Mouse (Mus musculus): ENCODE results near the gene Pear1. TPM values are rescaled to one million over a fixed set of nuclear protein-coding genes. Genes with fewer than 3 reads are reported as not detected.
A peak's percentile ranks its signal among the peaks of the same experiment; 100 is the strongest.

Pear1 gene
- polyA plus RNA-seq, 1 experiment from 2014 or later, result 17.7 TPM

- Histone ChIP-seq H3K4me3 (no peak overlapping the region), H3K4me1 (no peaks in the 10 kb centered on the region), H3K27ac (no peak overlapping the region), H3K36me3 (peaks cover 98% of the 10 kb centered on the region), H3K27me3 (ENCODE audit: low read depth, poor library complexity, severe bottlenecking) (no peaks in the 10 kb centered on the region), H3K9me3 (replicated peaks) (no peaks in the 10 kb centered on the region)
- DNase-seq (ENCODE audit: low spot score), result no peak
- 87% methylated on average over 11 of the region's 11 CpGs for WGBS
These were observed 89.9 kb downstream of the Pear1 start for GRCm38 (mm10) chr3:87733984-87734761.

GRCm38 (mm10) chr3:87733098-87733497 lies 91.0 kb downstream of the Pear1 start:
- H3K9me3 ChIP-seq (replicated peaks), result no peaks in the 10 kb centered on the region
- H3K4me3 ChIP-seq, result no peak overlapping the region
- H3K36me3 ChIP-seq, result peaks cover 98% of the 10 kb centered on the region
- no peak overlapping the region for H3K27ac ChIP-seq
- WGBS, result 78% methylated on average over 4 of the region's 4 CpGs
- H3K27me3 ChIP-seq (ENCODE audit: low read depth, poor library complexity, severe bottlenecking), result no peaks in the 10 kb centered on the region
- DNase-seq (ENCODE audit: low spot score), result no peak
- H3K4me1 ChIP-seq, result no peaks in the 10 kb centered on the region

- no peak for DNase-seq (ENCODE audit: low spot score)
- Histone ChIP-seq H3K27me3 (ENCODE audit: low read depth, poor library complexity, severe bottlenecking) (no peaks in the 10 kb centered on the region), H3K36me3 (peaks cover 98% of the 10 kb centered on the region)
These were observed 95.4 kb downstream of the Pear1 start for GRCm38 (mm10) chr3:87728696-87729095.

GRCm38 (mm10) chr3:87726191-87726590 lies 97.9 kb downstream of the Pear1 start:
- 95% methylated on average over 7 of the region's 7 CpGs for WGBS
- H3K9me3 ChIP-seq (replicated peaks), result no peaks in the 10 kb centered on the region
- DNase-seq (ENCODE audit: low spot score), result no peak
- no peak overlapping the region for H3K27ac ChIP-seq
- peaks cover 97% of the 10 kb centered on the region for H3K36me3 ChIP-seq
- no peaks in the 10 kb centered on the region for H3K27me3 ChIP-seq (ENCODE audit: low read depth, poor library complexity, severe bottlenecking)
- no peaks in the 10 kb centered on the region for H3K4me1 ChIP-seq
- no peak overlapping the region for H3K4me3 ChIP-seq

More at GRCm38 (mm10) chr3:87728696-87729095, 95.4 kb downstream of the Pear1 start:
- H3K9me3 ChIP-seq (replicated peaks), result no peaks in the 10 kb centered on the region
- no peak overlapping the region for H3K4me3 ChIP-seq
- no peaks in the 10 kb centered on the region for H3K4me1 ChIP-seq
- 94% methylated on average over 6 of the region's 6 CpGs for WGBS
- no peak overlapping the region for H3K27ac ChIP-seq

DNA sequence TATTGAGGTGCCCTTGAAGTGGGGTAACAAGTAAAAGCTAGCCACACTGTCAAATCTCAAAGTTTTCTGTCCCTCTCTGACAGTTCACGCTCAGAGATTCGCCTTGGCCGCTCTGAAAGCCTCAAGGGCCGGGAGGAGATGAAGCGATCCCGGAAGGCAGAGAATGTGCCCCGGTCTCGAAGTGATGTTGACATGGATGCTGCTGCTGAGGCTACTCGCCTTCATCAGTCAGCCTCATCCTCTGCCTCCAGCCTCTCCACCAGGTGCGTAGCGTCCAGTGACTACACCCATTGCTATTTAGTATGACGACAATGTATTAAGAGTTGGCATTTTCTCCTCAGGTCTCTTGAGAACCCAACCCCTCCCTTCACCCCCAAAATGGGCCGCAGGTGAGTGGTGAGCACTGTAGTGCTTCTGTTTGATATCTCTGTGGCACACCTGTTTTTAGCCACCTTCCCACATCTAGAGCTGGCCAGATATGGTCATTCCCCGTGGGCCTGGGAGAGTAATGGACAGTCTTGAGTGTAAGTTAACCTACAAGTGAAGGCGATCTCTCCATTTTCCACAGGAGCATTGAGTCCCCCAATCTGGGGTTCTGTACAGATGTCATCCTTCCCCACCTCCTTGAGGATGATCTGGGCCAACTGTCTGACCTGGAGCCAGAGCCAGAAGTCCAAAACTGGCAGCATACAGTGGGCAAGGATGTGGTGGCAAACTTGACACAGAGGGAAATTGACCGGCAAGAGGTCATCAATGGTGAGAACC lies 98.5 kb downstream of the Pear1 start:
- WGBS, result 96% methylated on average over 16 of the region's 16 CpGs

DNA sequence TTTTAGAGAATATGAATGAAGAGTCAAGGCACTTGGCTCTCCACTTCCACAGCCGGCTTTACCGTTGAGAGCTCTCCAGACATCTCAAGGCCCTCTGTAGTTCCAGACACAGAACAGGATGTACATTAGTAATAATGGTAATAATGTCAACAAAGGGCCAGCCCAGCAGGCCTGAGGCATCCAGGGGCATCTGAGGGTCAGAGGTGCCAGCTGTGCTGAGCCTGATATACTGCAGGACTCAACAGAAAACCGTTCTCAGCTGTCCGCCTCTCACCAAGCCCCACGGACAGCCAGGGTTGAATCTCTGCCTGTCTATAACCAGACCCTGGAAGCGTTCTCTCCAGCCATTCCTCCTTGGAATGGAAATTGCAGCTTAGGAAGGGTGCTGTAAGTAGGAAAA lies 99.5 kb downstream of the Pear1 start:
- Histone ChIP-seq H3K27ac (no peak overlapping the region), H3K9me3 (replicated peaks) (no peaks in the 10 kb centered on the region), H3K4me3 (no peak overlapping the region), H3K36me3 (peaks cover 95% of the 10 kb centered on the region), H3K27me3 (ENCODE audit: low read depth, poor library complexity, severe bottlenecking) (no peaks in the 10 kb centered on the region), H3K4me1 (no peaks in the 10 kb centered on the region)
- WGBS, result 69% methylated on average over 6 of the region's 6 CpGs
- no peak for DNase-seq (ENCODE audit: low spot score)

More for the DNA sequence above, 98.5 kb downstream of the Pear1 start:
- DNase-seq (ENCODE audit: low spot score), result peak; percentile 17
- Histone ChIP-seq H3K9me3 (replicated peaks) (no peaks in the 10 kb centered on the region), H3K27me3 (ENCODE audit: low read depth, poor library complexity, severe bottlenecking) (no peaks in the 10 kb centered on the region), H3K4me3 (no peak overlapping the region), H3K36me3 (peaks cover 97% of the 10 kb centered on the region), H3K27ac (no peak overlapping the region), H3K4me1 (no peaks in the 10 kb centered on the region)

DNA sequence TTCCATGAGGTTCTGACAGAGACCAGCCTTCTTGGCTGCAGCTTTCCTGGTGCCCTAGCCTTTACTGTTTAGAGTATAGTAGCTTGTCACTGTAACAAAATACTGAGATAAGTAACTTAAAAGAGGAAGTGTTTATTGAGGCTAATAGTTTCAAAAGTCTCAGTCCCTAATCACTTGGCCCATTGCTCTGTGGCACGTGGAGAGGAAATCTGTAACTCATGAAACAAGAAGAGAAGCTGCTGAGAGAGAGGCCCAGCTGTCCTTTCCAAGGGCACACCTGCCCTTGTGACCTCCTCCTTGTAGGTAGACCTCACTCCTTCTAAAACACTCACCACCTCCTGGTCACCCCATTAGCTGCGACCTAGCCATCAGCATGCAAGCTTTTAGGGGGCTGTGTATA lies 105.6 kb downstream of the Pear1 start:
- Histone ChIP-seq H3K9me3 (replicated peaks) (no peaks in the 10 kb centered on the region), H3K4me1 (no peaks in the 10 kb centered on the region), H3K27me3 (ENCODE audit: low read depth, poor library complexity, severe bottlenecking) (no peaks in the 10 kb centered on the region), H3K4me3 (no peak overlapping the region), H3K27ac (no peak overlapping the region), H3K36me3 (peaks cover 96% of the 10 kb centered on the region)
- no peak for DNase-seq (ENCODE audit: low spot score)
- WGBS, result 88% methylated on average over 2 of the region's 2 CpGs

Other genes with a start within 250 kb of the Pear1 start
- gene Arhgef11, start 206.7 kb downstream of the Pear1 start, polyA plus RNA-seq (2016; fragmentation: Nextera tagmentation; extraction: Ambion mirVana), result 14.3 and 19.5 TPM in 2 replicates
- 0.31 and 0.43 TPM in 2 replicates for gene Lrrc71, start 75.7 kb downstream of the Pear1 start, polyA plus RNA-seq (2016; fragmentation: Nextera tagmentation; extraction: Ambion mirVana)
- 0.28 and 0.29 TPM in 2 replicates for gene Ntrk1, start 29.1 kb downstream of the Pear1 start, polyA plus RNA-seq (2016; fragmentation: Nextera tagmentation; extraction: Ambion mirVana)
- gene Insrr, start 27.4 kb downstream of the Pear1 start, polyA plus RNA-seq (2016; fragmentation: Nextera tagmentation; extraction: Ambion mirVana), result 0.05 and 0.16 TPM in 2 replicates
- 0.13 TPM in 1 of 2 replicates, not detected in the other for gene Sh2d2a, start 22.4 kb upstream of the Pear1 start, polyA plus RNA-seq (2016; fragmentation: Nextera tagmentation; extraction: Ambion mirVana)
- gene Prcc, start 61.3 kb upstream of the Pear1 start, polyA plus RNA-seq (2016; fragmentation: Nextera tagmentation; extraction: Ambion mirVana), result 17.5 and 20.5 TPM in 2 replicates
- 272 and 313 TPM in 2 replicates for gene Hdgf, start 82.0 kb upstream of the Pear1 start, polyA plus RNA-seq (2016; fragmentation: Nextera tagmentation; extraction: Ambion mirVana)
- 75.0 and 81.3 TPM in 2 replicates for gene Mrpl24, start 95.2 kb upstream of the Pear1 start, polyA plus RNA-seq (2016; fragmentation: Nextera tagmentation; extraction: Ambion mirVana)
- gene Isg20l2, start 106.0 kb upstream of the Pear1 start, polyA plus RNA-seq (2016; fragmentation: Nextera tagmentation; extraction: Ambion mirVana), result 84.8 and 86.0 TPM in 2 replicates
- 21.1 and 21.7 TPM in 2 replicates for gene Rrnad1, start 106.4 kb upstream of the Pear1 start, polyA plus RNA-seq (2016; fragmentation: Nextera tagmentation; extraction: Ambion mirVana)
- gene Crabp2, start 124.4 kb upstream of the Pear1 start, polyA plus RNA-seq (2016; fragmentation: Nextera tagmentation; extraction: Ambion mirVana), result 944 and 1,066 TPM in 2 replicates
- gene Nes, start 146.8 kb upstream of the Pear1 start, polyA plus RNA-seq (2016; fragmentation: Nextera tagmentation; extraction: Ambion mirVana), result 13.5 and 14.6 TPM in 2 replicates
- gene Bcan, start 175.9 kb upstream of the Pear1 start, polyA plus RNA-seq (2016; fragmentation: Nextera tagmentation; extraction: Ambion mirVana), result not detected in 2 replicates
- 0.06 TPM in 1 of 2 replicates, not detected in the other for gene Hapln2, start 203.3 kb upstream of the Pear1 start, polyA plus RNA-seq (2016; fragmentation: Nextera tagmentation; extraction: Ambion mirVana)
- 42.4 and 53.4 TPM in 2 replicates for gene Gpatch4, start 218.8 kb upstream of the Pear1 start, polyA plus RNA-seq (2016; fragmentation: Nextera tagmentation; extraction: Ambion mirVana)
- gene Naxe, start 234.2 kb upstream of the Pear1 start, polyA plus RNA-seq (2016; fragmentation: Nextera tagmentation; extraction: Ambion mirVana), result 132 and 148 TPM in 2 replicates

Data from limb, embryonic 10.5 days (tissue).